Mouse (Mus musculus): ENCODE data around the gene Itga9.

GRCm38 (mm10) chr9:118683507-118683906 is 77.0 kb downstream of the Itga9 start:
- TF ChIP-seq POLR2A (IDR thresholded peaks at IDR 0.05; ENCODE audit: borderline replicate concordance, insufficient read depth, low read length) (no peak), CTCF (IDR thresholded peaks at IDR 0.05; ENCODE audit: borderline replicate concordance, insufficient read depth, low read depth, low read length) (no peak)
